Mouse (Mus musculus) right cerebral cortex, postnatal 25 days (tissue): ENCODE measurements at regions not wholly inside any gene's neighbourhood (a gene's known extent, or its start where the extent isn't known, plus 50 kb on each side); places are given as distances from the start of the nearest gene placed in this dataset.

Experiments
- DNase-seq: peaks from one replicate; pipeline ENCODE4 v3.0.0; 2022

GRCm38 (mm10) chr10:46349613-46350012 lies 772.0 kb downstream of the Hace1 start:
- DNase-seq: no peak

GRCm38 (mm10) chr10:46350196-46350595 lies 772.6 kb downstream of the Hace1 start:
- DNase-seq: no peak

GRCm38 (mm10) chr10:46356775-46357174 lies 779.1 kb downstream of the Hace1 start:
- DNase-seq: no peak

- DNase-seq: no peak
Measured at GRCm38 (mm10) chr10:46373715-46374475, 796.3 kb downstream of the Hace1 start.

GRCm38 (mm10) chr10:46374646-46375045 lies 797.0 kb downstream of the Hace1 start:
- no peak for DNase-seq

- DNase-seq: no peak
Measured at GRCm38 (mm10) chr10:46397089-46397488, 819.5 kb downstream of the Hace1 start.

GRCm38 (mm10) chr10:46403883-46404282 lies 826.3 kb downstream of the Hace1 start:
- DNase-seq: no peak
